7 mouse cellular contexts compared by ENCODE assay signal in genomic region chr14:3208272-3209152, GRCm38 (mm10). TPM values are rescaled to one million over a fixed set of nuclear protein-coding genes. Genes with fewer than 3 reads are reported as not detected.
A peak's percentile ranks its signal among the peaks of the same experiment; 100 is the strongest.
DNase-seq lines count a peak whose midpoint lies in the region; ATAC-seq lines count a peak whose summit lies in the region.
"Not testable (repeated sequence)": the region's sequence is repeated elsewhere in the genome, so short reads cannot be mapped to it uniquely, and the experiment has no call there.

TSS of gene D830030K20Rik (plus strand) at chr14:3208488.

- WGBS in forebrain, embryonic 11.5 days: 0% methylated on average over 19 of the region's 62 CpGs
- under 1% methylated on average over 26 of the region's 62 CpGs for WGBS in heart, embryonic 15.5 days
- WGBS in intestine, embryonic 16.5 days: 0% methylated on average over 19 of the region's 62 CpGs
- WGBS in limb, embryonic 13.5 days: under 1% methylated on average over 22 of the region's 62 CpGs

- H3K27me3 ChIP-seq in forebrain, embryonic 11.5 days (ENCODE audit: control insufficient read depth, insufficient read depth, low read length); heart, embryonic 15.5 days; intestine, embryonic 16.5 days (replicated peaks; ENCODE audit: control insufficient read depth, insufficient read depth, low read length); limb, embryonic 13.5 days: not testable (repeated sequence)

- H3K9ac ChIP-seq in forebrain, embryonic 11.5 days (ENCODE audit: low read length): peak within 1 kb of the TSS; percentile 41; the same call in 1 of the 2 replicates
- peak within 1 kb of the TSS; percentile 50 for H3K9ac ChIP-seq in heart, embryonic 15.5 days
- H3K9ac ChIP-seq in intestine, embryonic 16.5 days (ENCODE audit: low read depth, low read length): peak within 1 kb of the TSS; percentile 40; the same call in 1 of the 2 replicates
- H3K9ac ChIP-seq in limb, embryonic 13.5 days: peak within 1 kb of the TSS; percentile 61

- H3K36me3 ChIP-seq in forebrain, embryonic 11.5 days (ENCODE audit: control insufficient read depth, insufficient read depth, low read length); heart, embryonic 15.5 days; intestine, embryonic 16.5 days (ENCODE audit: control insufficient read depth, insufficient read depth, low read length); limb, embryonic 13.5 days: not testable (repeated sequence)

- not testable (repeated sequence) for H3K9me3 ChIP-seq in forebrain, embryonic 11.5 days (ENCODE audit: control insufficient read depth, low read length); heart, embryonic 15.5 days (replicated peaks); intestine, embryonic 16.5 days (ENCODE audit: control insufficient read depth, low read length); limb, embryonic 13.5 days

- not testable (repeated sequence) for H3K4me1 ChIP-seq in forebrain, embryonic 11.5 days (replicated peaks; ENCODE audit: control insufficient read depth, insufficient read depth, low read length); heart, embryonic 15.5 days (replicated peaks); intestine, embryonic 16.5 days (ENCODE audit: control insufficient read depth, insufficient read depth, low read length); limb, embryonic 13.5 days

- H3K4me2 ChIP-seq in forebrain, embryonic 11.5 days (ENCODE audit: low read depth, low read length, severe bottlenecking): peak within 1 kb of the TSS; percentile 63
- peak within 1 kb of the TSS; percentile 89 for H3K4me2 ChIP-seq in heart, embryonic 15.5 days
- peak within 1 kb of the TSS; percentile 79 for H3K4me2 ChIP-seq in intestine, embryonic 16.5 days (ENCODE audit: low read depth, low read length)
- H3K4me2 ChIP-seq in limb, embryonic 13.5 days (replicated peaks): peak within 1 kb of the TSS; percentile 84

- not testable (repeated sequence) for ATAC-seq in forebrain, embryonic 11.5 days (replicated peaks; ENCODE audit: low FRiP score); heart, embryonic 15.5 days (replicated peaks; ENCODE audit: insufficient number of reproducible peaks, insufficient read depth, low FRiP score, low read depth); intestine, embryonic 16.5 days; limb, embryonic 13.5 days (ENCODE audit: low FRiP score, low read depth)

- H3K4me3 ChIP-seq in forebrain, embryonic 11.5 days (ENCODE audit: low read depth, low read length): peak within 1 kb of the TSS; percentile 38
- peak within 1 kb of the TSS; percentile 56 for H3K4me3 ChIP-seq in heart, embryonic 15.5 days
- peak within 1 kb of the TSS; percentile 47 for H3K4me3 ChIP-seq in intestine, embryonic 16.5 days (ENCODE audit: low read length)
- H3K4me3 ChIP-seq in limb, embryonic 13.5 days: peak within 1 kb of the TSS; percentile 49

- peak; percentile 7 to 11 for DNase-seq in cerebellum, postnatal 10 days
- peak; percentile 52 for DNase-seq in forebrain, embryonic 11.5 days (ENCODE audit: low spot score)
- DNase-seq in mesoderm, embryonic 11.5 days (ENCODE audit: low read depth, low spot score): peak; percentile 0
- peak; percentile 19 for DNase-seq in retina, postnatal 1 day

- not testable (repeated sequence) for H3K27ac ChIP-seq in forebrain, embryonic 11.5 days (ENCODE audit: low read depth, low read length); heart, embryonic 15.5 days; intestine, embryonic 16.5 days (ENCODE audit: low read length); limb, embryonic 13.5 days

RNA-seq across cellular contexts. Expression of gene D830030K20Rik, which starts in this region (rescaled TPM):
- 7.3 and 7.6 TPM in 2 replicates for polyA plus RNA-seq in forebrain, embryonic 11.5 days (2014; fragmentation: Nextera tagmentation; extraction: Ambion mirVana)
- polyA plus RNA-seq in heart, embryonic 15.5 days (2015; fragmentation: Nextera tagmentation; extraction: Ambion mirVana): 25.3 and 26.7 TPM in 2 replicates
- 3.0 and 3.1 TPM in 2 replicates for polyA plus RNA-seq in intestine, embryonic 16.5 days (2015; fragmentation: Nextera tagmentation; extraction: Ambion mirVana)
- 5.1 and 5.9 TPM in 2 replicates for polyA plus RNA-seq in limb, embryonic 13.5 days (2015; fragmentation: Nextera tagmentation; extraction: Ambion mirVana)

Comparison
In these comparisons a context has a peak if more than half of its experiments do, and no peak if none do; other contexts are left out.
1. DNase-seq: peak in every context shown above with its lines; median percentile 52 in forebrain, embryonic 11.5 days; 19 in retina, postnatal 1 day; 9 in cerebellum, postnatal 10 days; 0 in mesoderm, embryonic 11.5 days.